Mouse (Mus musculus): ENCODE measurements at regions not wholly inside any gene's neighbourhood (a gene's known extent, or its start where the extent isn't known, plus 50 kb on each side); places are given as distances from the start of the nearest gene placed in this dataset.

GRCm38 (mm10) chr2:117868857-117869256 is 242.8 kb upstream of the Thbs1 start:
- intact Hi-C loops (cut with DNase I; ENCODE audit: low total_unique reads), result no loop called here
- DNase-seq, result no peak

GRCm38 (mm10) chr2:117871507-117872282 is 240.0 kb upstream of the Thbs1 start:
- DNase-seq, result no peak
- intact Hi-C loops (cut with DNase I; ENCODE audit: low total_unique reads), result no loop called here

- DNase-seq, result no peak
- intact Hi-C loops (cut with DNase I; ENCODE audit: low total_unique reads), result no loop called here
Observed at GRCm38 (mm10) chr2:117877816-117878215, 233.9 kb upstream of the Thbs1 start.

- no peak for DNase-seq
- intact Hi-C loops (cut with DNase I; ENCODE audit: low total_unique reads), result no loop called here
Observed at GRCm38 (mm10) chr2:117882136-117882535, 229.5 kb upstream of the Thbs1 start.

DNA sequence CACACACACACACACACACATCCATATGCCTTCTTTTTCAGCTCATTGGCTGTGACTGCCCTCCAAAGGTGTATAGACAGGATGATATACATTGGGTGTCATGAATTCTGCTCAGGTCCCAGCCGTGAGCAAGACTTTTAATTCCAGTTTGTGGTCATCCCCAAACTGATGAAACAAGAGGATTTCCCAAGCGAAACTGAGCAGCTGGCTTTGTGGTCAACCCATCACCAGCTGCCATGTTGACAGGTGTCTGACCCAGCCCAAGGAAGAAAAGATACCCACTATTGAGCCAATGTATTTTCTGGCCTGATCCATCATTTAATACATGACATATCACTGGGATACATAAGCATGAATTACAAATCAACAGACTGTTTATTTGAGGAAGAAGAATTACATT is 228.8 kb upstream of the Thbs1 start:
- intact Hi-C loops (cut with DNase I; ENCODE audit: low total_unique reads), result no loop called here
- DNase-seq, result no peak

DNA sequence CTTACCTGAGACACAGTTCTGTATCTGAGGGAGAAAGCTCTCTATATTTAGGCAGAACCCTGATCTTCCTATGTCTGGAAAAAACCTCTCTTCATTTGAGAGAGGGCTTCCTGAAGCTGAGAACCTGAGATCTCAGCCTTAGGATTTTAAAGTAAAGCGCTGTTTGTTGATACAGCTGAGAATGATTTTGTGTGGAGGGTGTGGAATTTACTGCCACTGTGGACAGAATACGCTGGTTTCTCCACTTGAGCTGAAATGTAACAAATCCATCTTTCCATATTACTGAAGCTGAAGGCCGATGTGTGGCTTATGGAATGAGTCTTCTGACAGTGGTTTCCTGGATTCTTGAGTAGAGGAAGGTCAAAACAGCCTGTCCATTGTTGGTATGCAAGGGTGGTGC is 225.2 kb upstream of the Thbs1 start:
- no peak for DNase-seq
- intact Hi-C loops (cut with DNase I; ENCODE audit: low total_unique reads), result no loop called here

DNA sequence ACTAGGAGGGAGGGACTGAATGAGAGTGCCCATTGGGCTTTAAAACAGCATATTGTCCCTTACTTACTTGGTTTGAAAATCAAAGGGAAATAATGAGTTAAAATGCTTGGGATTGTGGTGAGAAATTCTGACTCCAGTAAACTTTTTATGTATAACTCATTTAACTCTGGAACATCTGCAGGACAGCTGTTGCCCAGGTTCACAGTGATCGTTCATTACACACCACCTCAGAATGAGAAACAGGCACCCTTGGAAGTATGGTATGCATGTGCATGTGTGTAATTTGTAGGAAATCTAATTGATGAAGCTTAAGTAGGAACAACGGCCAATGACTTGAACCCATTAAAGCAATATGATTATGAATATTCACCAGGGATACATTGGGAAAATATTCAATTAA is 210.4 kb upstream of the Thbs1 start:
- intact Hi-C loops (cut with DNase I; ENCODE audit: low total_unique reads), result no loop called here
- DNase-seq, result no peak

- no peak for DNase-seq
Observed at GRCm38 (mm10) chr2:117902837-117903236, 208.8 kb upstream of the Thbs1 start.

DNA sequence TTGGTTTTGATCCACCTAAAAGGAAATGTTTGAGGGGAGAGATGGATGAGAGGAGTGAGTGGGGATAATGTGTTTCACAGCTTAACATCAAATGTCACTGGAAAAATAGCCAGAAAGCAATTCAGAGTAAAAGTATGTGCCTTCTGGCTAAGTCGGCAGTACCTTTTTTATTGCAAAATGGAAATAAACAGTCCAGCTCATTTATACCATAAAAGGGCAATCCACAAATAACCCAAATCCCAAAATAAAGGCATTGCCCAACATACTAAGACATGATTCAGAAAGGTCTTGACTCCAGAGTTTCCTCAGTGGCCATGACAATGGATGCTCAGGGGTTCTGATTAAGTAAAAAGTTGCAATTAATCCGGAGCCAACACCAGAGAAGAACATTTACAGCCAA is 208.0 kb upstream of the Thbs1 start:
- DNase-seq, result no peak
- intact Hi-C loops (cut with DNase I; ENCODE audit: low total_unique reads), result no loop called here

More at GRCm38 (mm10) chr2:117902837-117903236, 208.8 kb upstream of the Thbs1 start:
- intact Hi-C loops (cut with DNase I; ENCODE audit: low total_unique reads), result no loop called here

DNA sequence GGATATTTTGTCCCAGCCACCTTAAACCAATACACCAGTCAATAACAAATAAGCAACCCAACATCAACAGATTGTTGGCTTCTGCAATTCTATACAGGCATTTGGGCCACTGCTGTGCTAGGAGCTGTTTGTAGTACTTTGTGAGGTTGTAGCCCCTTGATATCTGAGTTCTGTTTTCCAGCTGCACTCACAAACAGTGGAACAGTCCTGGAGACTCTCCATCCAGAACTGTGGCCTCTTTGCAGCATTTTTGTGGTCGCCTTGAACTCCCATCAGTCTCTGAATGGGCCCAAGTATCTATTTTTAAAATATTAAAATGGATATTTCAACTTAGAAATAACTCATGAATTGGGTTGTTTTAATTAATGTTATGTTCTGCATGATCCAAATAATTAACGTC is 205.2 kb upstream of the Thbs1 start:
- intact Hi-C loops (cut with DNase I; ENCODE audit: low total_unique reads), result no loop called here

DNA sequence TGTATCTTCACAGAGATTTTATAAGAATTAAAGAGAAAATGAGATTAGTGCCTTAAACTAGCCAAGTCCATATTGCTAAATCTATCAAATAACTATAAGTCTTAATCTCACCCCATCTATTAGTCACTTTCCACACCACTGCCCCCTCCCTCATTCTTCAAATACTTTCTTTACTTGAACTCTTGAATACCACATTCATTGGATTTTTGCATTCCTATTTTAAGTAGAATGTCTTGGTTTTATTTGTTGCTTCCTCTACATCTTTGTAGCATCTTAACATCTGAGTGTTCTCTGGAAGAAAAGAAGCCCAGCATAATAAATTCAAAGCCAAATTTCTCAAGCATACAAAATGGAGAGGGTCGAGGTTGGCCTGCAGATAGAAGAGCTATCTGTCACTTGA is 200.9 kb upstream of the Thbs1 start:
- intact Hi-C loops (cut with DNase I; ENCODE audit: low total_unique reads), result no loop called here
- no peak for DNase-seq

More for the DNA sequence above, 205.2 kb upstream of the Thbs1 start:
- DNase-seq, result no peak

GRCm38 (mm10) chr2:117912722-117913121 is 199.0 kb upstream of the Thbs1 start:
- intact Hi-C loops (cut with DNase I; ENCODE audit: low total_unique reads), result no loop called here

DNA sequence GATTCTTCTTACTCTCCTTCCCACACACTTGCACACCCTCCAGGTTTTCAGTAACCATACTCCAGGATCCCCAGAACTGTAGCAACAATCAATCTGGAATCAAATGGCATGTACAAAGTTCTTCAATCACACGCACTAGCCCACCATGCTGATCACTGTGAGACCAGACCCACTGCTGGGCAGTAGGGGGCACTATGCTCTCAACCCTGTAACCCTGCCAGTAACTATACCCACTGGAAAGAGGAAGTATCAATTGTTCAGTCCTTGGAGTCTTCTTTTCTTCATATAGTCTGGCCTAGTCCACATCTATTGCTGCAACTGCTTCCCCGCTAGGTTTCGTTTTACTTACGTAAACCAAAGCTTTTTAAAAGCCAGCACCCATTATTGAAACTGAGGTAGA is 197.8 kb upstream of the Thbs1 start:
- no peak for DNase-seq
- intact Hi-C loops (cut with DNase I; ENCODE audit: low total_unique reads), result no loop called here

More at GRCm38 (mm10) chr2:117912722-117913121, 199.0 kb upstream of the Thbs1 start:
- no peak for DNase-seq

- intact Hi-C loops (cut with DNase I; ENCODE audit: low total_unique reads), result no loop called here
- no peak for DNase-seq
Observed at GRCm38 (mm10) chr2:117915821-117916220, 195.9 kb upstream of the Thbs1 start.

GRCm38 (mm10) chr2:117917181-117917580 is 194.5 kb upstream of the Thbs1 start:
- no peak for DNase-seq
- intact Hi-C loops (cut with DNase I; ENCODE audit: low total_unique reads), result no loop called here

DNA sequence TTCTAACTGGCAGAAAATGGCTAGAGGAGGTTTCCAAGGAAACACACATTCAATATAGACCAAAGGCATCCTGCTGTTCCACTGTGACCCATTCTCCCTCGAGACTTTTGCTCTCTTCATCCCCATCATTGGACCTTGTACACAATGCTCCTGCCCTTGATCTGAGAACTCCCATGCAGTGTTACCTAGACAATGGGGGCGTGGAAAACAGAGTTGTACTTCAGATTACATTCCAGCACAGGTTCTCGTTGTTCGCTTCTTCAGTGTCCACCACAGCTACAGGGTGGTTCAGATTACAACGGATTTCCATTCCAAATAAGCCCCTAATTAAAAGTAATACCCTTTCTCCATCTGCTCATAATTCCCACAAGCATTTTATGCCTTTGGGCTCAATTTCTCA is 186.8 kb upstream of the Thbs1 start:
- intact Hi-C loops (cut with DNase I; ENCODE audit: low total_unique reads), result no loop called here
- no peak for DNase-seq

DNA sequence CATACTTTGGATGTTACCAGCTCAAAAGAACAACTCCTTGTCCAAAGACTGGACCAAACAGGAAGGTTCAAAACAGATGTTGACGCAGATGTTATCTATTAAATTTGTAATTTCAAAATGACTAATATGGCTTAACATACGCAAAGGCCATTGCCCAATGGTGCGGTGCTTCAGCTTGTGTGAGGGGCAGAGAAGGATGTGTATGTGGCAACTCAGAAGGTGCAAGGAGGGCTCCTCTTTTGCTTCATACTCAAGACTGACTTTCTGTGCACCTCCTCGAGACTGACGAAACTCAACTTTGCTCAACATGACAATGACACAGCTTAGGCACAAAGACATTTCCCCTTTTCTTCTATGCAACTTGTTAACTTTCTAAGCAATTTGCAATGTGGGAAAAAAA is 186.3 kb upstream of the Thbs1 start:
- no peak for DNase-seq
- intact Hi-C loops (cut with DNase I; ENCODE audit: low total_unique reads), result no loop called here

DNA sequence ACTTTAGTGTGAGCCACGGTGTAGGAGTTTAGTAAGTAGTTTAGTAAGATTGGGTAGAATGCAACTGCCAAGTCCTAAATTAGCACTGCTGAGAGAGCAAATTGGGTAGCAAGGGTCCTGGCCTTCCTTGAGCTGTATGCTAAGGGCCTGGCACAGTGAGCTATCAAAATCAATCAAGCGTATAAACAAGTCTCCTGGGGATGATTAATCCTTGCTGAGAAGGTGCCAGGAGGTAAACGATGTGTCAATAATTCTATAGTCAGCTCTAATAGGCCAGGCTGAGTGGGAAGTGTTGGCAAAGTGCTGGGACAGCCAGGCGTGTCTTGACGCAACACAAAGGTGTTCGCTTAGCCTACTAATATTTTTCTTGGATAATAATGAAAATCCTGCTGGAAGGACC is 183.6 kb upstream of the Thbs1 start:
- intact Hi-C loops (cut with DNase I; ENCODE audit: low total_unique reads), result no loop called here
- DNase-seq, result no peak

DNA sequence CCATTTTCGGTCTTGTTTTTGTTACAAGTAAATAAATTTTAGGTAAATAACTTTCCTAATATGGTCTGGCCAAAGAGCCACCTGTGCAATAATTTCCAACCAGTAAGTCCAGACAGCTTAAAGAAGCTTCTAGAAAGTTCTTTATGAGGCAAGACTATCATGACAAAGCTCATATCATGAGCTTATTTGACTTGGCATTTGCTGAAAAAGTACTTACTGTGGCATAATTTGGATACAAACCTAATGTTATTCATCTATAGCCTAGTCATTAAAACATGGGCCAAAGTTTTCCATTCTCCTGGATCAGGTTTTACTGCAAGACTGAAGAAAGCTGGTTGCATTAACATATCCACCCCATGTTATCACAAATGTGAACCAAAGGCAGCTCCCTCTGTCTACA is 182.1 kb upstream of the Thbs1 start:
- DNase-seq, result no peak
- intact Hi-C loops (cut with DNase I; ENCODE audit: low total_unique reads), result no loop called here

GRCm38 (mm10) chr2:117930895-117931537 is 180.7 kb upstream of the Thbs1 start:
- no peak for DNase-seq
- intact Hi-C loops (cut with DNase I; ENCODE audit: low total_unique reads), result no loop called here

DNA sequence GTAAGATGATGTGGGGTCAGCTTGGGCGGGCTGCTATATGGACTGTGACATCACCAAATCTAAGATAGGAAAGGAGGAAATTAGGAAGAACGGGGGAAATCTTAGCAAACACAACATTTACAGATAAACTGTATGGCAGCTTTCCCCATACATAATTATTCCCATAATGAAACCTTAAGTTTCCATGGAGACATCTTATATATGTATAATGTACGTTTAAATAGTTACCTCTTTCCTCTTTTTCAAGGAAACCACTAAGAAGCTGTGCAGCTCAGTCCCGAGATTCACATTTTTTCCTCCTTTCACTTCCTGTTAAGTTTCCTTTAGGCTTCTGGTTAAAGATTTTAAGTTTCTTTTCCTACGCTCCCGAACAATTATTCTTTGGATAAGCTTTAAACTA is 175.1 kb upstream of the Thbs1 start:
- intact Hi-C loops (cut with DNase I; ENCODE audit: low total_unique reads), result no loop called here
- DNase-seq, result no peak

All from gastrocnemius, postnatal 14 days (tissue).